Mouse (Mus musculus): Measurements from ENCODE around the gene Trim26. TPM values are rescaled to one million over a fixed set of nuclear protein-coding genes. Genes with fewer than 3 reads are reported as not detected.

The Trim26 gene
- total RNA-seq, 2 experiments from 2014 or later = 20.6 to 23.4 TPM

DNA sequence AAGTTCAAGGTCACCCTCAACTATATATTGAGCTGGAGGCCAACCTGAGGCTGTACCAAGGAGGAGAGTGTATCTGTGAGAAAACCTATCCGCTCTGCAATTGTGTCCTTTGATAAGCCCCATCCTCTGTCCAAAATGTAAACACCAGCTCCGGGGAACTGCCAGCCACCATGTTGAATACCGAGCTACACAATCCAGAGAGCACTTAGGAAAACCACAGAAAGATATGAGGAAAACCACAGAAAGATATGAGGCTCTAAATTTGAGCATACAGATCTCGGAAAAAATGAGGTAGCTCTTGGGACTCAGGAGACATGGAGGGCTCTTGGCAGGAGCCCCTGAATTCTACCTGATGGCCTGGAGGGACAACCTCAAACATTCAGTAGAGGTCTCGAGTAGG is 56.5 kb downstream of the Trim26 start:
- intact Hi-C loops (cut with DNase I) = loop anchor here (5.0 kb wide), 1 partner anchor 309 kb away; the partner anchor contains the start of gene Olfr94
- DNase-seq = no peak

- DNase-seq = peak; percentile 8 to 61
- intact Hi-C loops (cut with DNase I) = loop anchor here (5.0 kb wide), 1 partner anchor 69 kb away; no protein-coding TSS in a partner anchor
Measured at GRCm38 (mm10) chr17:36896583-36896982, 59.6 kb downstream of the Trim26 start.

DNA sequence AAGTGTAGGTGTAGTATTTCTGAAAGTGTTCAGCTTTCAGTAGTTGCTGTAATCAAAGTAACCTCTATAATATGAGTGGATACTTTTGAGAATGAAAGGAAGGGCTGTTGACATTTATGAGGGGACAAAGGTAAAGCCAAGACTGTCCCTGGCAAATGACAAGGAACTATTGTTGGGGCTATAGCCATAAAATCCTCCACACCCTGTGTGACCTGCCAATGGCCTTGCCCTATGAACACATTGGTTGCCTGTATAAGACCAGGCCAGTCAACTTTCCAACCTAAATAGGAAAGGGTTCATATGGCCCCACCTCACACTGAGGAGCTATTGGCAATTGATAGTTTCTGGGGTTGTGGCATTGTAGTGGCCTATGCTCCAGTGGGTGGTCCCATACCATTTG is 60.1 kb downstream of the Trim26 start:
- DNase-seq = no peak
- intact Hi-C loops (cut with DNase I) = loop anchor here (5.0 kb wide), 1 partner anchor 70 kb away; no protein-coding TSS in a partner anchor

DNA sequence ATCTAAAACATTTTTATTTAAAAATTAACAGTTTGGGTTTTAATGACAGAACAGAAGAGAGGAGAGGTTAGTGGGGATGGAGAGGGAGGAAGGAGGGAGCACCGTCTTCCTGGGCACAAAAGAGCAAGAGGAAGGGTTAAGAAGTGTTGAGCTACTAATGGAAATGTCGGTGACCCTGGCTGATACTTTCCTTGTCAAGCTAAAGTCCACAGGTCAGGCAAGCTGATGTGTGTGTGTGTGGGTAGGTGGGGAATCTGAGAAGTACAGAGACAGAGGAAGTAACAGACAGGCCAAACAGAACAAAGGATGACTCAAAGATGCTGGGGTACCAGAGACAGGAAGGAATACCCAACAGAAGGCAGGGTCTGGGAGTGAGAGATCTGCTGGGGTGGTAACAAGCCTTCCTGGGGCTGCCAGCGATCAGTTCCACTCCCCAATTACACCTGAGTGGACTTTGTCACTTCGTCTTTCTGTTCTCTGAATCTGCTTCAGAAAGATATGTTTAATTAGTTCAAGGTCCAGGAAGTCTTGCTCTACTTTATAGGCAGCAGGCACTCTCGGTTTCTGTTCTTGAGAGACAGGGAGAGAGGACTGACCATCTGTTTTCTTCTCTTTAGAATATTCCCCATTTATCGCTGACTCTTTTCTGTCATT is 60.7 kb downstream of the Trim26 start, which contains the start of gene Trim31:
Trim31 (plus strand) TSS at position 567 of the 654 bp plus-strand sequence.
- DNase-seq = no peak
- intact Hi-C loops (cut with DNase I) = loop anchor here (5.0 kb wide), 1 partner anchor 70 kb away; no protein-coding TSS in a partner anchor

DNA sequence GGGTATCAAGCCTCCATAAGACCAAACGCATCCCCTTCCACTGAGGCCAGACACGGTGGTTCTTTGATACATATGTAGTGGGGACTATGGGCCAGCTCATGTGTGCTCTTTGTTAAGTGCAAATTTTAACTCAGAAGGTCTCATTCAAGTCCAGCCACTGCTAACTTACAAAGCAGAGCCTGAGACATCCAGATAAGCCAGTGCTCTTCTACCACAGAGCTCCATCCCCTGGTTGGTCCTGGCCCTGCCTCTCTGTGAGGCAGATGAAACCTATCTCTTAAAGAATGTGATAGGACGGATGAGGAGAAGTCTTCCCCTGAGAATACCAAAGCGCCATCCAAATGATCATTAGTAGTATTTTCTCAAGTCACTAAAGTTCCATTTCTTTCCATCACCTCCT is 62.4 kb downstream of the Trim26 start:
- intact Hi-C loops (cut with DNase I) = loop anchor here (5.0 kb wide), 1 partner anchor 72 kb away; no protein-coding TSS in a partner anchor
- DNase-seq = no peak

DNA sequence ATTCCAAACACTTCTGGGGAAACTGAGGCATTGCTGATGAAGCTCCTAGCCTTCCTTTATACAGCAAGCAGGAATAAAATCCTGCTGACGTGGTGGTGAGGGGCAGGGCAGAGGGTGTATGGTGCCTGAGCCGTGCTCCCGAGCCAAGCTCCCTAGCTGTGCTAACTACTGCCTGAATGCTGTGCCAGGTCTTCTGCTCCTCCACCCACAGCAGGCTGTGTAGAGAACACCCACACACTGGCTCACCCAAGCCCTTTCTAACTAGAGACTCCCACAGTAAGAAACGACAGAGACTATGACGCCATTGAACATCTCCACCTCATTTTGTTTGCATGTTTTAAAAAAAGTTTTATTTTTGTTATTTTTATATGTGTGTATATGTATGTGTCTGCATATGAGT is 63.1 kb downstream of the Trim26 start:
- no peak for DNase-seq
- intact Hi-C loops (cut with DNase I) = no loop called here

DNA sequence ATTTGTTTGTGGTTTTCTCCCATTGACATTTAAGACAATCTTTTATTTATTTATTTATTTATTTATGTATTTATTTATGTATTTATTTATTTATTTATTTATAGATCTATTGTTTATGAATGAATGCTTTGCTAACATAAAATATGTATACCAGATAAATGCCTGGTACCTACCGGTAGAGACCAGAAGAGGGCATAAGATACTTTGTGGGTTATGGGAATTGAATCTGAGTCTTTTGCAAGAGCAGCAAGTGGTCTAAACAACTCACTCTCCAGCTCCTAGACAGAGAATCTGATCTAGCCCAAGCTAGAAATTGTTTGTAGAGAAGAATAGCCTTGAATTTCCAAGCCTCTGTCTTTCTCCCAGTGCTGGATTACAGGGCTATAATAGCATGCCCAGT is 63.8 kb downstream of the Trim26 start:
- intact Hi-C loops (cut with DNase I) = no loop called here
- DNase-seq = no peak

DNA sequence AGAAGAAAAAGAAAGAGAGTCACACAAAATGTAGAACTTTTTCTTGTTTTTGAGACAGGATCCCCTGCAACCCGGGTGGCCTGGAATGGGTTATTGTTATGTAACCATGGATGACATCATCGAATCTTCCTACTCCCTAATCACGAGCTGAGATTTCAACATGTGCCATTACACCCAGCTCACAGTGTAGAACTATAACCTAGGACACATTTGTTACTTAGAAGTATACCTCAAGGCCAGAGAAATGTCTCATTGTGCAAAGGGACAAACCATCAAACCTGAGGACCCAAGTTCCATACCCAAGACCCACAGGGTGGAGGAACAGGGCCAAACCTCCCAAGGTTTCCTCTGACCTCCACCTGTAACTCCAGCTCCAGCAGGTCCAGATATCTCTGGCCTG is 66.7 kb downstream of the Trim26 start:
- intact Hi-C loops (cut with DNase I) = no loop called here
- DNase-seq = no peak

GRCm38 (mm10) chr17:36908235-36908634 is 71.3 kb downstream of the Trim26 start:
- intact Hi-C loops (cut with DNase I) = no loop called here

More at GRCm38 (mm10) chr17:36908235-36908634, 71.3 kb downstream of the Trim26 start:
- DNase-seq = no peak

Other genes starting within 250 kb of the Trim26 start
- gene H2-M9, start 194.5 kb upstream of the Trim26 start, total RNA-seq (2021) = under 1 TPM in 1 of 2 experiments, not detected in 1; 0.26 TPM
- not detected for gene H2-M1, start 164.9 kb upstream of the Trim26 start, total RNA-seq (2021)
- not detected for gene H2-M10.5, start 64.2 kb upstream of the Trim26 start, total RNA-seq (2021)
- not detected for gene H2-M10.6, start 25.0 kb upstream of the Trim26 start, total RNA-seq (2021)
- not detected for gene Trim15, start 30.1 kb downstream of the Trim26 start, total RNA-seq (2021)
- 1 to 10 TPM; 2.0 to 2.5 TPM for gene Trim10, start 32.4 kb downstream of the Trim26 start, total RNA-seq (2021)
- not detected for gene Trim40, start 53.0 kb downstream of the Trim26 start, total RNA-seq (2021)
- not detected for gene Trim31, start 61.0 kb downstream of the Trim26 start, total RNA-seq (2021)
- under 1 TPM; 0.49 to 0.57 TPM for gene Rnf39, start 105.8 kb downstream of the Trim26 start, total RNA-seq (2021)
- 10 to 100 TPM; 62.2 to 68.6 TPM for gene Ppp1r11, start 114.6 kb downstream of the Trim26 start, total RNA-seq (2021)
- gene Znrd1, start 121.4 kb downstream of the Trim26 start, total RNA-seq (2021) = 10 to 100 TPM; 21.4 to 26.9 TPM
- 1 to 10 TPM; 8.5 to 9.9 TPM for gene Znrd1as, start 121.5 kb downstream of the Trim26 start, total RNA-seq (2021)
- gene 2410137M14Rik, start 144.1 kb downstream of the Trim26 start, total RNA-seq (2021) = not detected
- gene H2-M5, start 152.4 kb downstream of the Trim26 start, total RNA-seq (2021) = under 1 TPM; 0.15 to 0.31 TPM
- gene Zfp57, start 164.0 kb downstream of the Trim26 start, total RNA-seq (2021) = 1 to 10 TPM; 3.7 to 4.6 TPM
- not detected for gene Mog, start 186.3 kb downstream of the Trim26 start, total RNA-seq (2021)
- gene Gabbr1, start 208.8 kb downstream of the Trim26 start, total RNA-seq (2021) = 10 to 100 TPM; 16.9 TPM

All from heart, postnatal 14 days (tissue).